Mouse (Mus musculus) kidney, postnatal 10 days (tissue): Measurements from ENCODE around the gene Fbxo46.

Experiments
- DNase-seq: peaks from one replicate; pipeline ENCODE4 v3.0.0; 2021; ENCODE audit warnings: mixed read lengths

The Fbxo46 gene

DNA sequence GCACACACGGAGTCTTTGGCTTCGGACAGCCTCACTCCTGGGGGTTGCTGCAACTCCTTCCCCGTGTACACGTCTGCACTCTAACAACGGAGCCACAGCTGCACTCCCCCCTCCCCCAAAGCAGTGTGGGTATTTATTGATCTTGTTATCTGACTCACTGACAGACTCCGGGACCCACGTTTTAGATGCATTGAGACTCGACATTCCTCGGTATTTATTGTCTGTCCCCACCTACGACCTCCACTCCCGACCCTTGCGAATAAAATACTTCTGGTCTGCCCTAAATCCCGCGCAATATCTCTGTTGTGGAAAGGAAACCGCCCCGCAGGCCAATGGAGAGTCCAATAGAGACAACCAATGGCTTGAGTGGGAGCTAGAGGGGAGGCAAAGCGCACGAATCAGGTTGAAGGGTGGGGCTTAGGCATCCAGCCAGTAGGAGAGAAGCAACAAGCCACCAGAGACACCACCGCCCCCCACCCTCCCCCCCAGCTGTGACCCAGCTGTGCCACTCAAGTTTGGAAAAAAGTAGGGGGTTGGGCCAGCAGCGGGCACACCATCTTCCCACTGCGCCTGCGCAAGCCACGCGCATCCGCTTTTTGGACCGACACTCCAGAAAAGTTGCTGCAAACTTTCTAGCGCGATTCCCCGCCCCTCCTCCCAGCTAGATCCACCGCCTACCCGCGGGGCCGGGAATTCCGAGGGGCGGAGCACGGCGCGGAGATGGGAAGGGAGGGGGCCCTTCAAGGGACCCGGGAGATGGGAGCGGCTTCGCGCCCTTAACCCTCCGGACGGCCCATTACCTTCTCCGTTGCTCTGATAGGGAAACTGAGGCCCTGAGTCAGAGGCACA is 25.9 kb upstream of the Fbxo46 start:
- peak; percentile 99 for DNase-seq

DNA sequence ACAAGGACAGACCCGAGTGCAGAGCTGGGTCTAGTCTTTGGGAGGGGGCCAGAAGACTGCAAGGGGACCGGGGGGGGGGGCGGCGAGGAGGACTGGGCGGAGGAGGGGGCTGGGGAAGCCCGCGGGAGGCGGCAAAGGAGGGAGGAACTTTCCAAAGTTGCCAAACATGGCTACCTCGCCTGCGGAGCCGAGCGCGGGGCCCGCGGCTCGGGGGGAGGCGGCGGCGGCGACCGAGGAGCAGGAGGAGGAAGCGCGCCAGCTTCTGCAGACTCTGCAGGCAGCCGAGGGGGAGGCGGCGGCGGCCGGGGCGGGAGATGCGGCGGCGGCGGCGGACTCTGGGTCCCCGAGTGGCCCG is 25.2 kb upstream of the Fbxo46 start, which contains the start of gene Six5:
Gene Six5 (plus strand): TSS at position 124 of the 355 bp plus-strand sequence.
- DNase-seq: peak; percentile 81

DNA sequence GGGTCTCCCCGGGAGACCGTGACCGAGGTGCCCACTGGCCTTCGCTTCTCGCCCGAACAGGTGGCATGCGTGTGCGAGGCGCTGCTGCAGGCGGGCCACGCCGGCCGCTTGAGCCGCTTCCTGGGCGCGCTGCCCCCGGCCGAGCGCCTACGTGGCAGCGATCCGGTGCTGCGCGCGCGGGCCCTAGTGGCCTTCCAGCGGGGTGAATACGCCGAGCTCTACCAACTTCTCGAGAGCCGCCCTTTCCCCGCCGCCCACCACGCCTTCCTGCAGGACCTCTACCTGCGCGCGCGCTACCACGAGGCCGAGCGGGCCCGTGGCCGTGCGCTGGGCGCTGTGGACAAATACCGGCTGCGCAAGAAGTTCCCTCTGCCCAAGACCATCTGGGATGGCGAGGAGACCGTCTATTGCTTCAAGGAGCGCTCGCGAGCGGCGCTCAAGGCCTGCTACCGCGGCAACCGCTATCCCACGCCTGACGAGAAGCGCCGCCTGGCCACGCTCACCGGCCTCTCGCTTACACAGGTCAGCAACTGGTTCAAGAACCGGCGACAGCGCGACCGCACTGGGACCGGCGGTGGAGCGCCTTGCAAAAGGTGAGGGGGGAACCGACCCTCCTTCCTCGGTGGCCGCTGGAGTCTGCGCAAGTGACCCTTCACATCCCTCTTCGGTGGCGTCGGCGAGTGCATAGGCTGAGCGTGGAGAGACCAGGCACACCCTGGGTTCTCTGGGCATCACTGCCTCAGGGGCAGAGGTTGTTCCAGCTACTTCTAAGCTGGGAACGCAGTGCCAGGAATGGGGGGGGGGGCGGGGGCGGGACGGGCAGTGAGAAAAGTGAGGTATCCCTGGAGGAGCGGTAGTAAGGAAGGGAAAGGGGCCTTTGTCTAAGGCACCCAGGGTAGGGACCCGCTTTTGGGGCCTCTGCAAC is 24.6 kb upstream of the Fbxo46 start:
- DNase-seq: peak; percentile 80

DNA sequence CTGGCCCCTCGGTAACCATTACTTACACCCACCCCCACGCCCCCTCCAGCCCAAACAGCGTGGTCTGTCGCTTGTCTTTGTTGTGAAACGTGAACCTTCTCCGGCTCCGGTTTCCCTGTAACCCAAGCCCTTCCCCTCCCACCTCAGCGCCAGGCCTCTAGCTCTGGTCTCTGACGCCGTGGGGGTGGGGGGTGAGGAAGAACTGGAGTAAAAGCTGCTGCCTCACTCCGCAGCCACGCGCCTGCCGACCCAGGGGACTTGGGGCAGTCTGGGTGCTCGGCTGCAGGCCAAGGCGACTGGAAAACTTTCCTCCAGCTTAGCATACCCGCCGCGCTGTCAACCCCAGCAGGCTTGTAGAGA is 23.9 kb upstream of the Fbxo46 start:
- peak; percentile 88 for DNase-seq

DNA sequence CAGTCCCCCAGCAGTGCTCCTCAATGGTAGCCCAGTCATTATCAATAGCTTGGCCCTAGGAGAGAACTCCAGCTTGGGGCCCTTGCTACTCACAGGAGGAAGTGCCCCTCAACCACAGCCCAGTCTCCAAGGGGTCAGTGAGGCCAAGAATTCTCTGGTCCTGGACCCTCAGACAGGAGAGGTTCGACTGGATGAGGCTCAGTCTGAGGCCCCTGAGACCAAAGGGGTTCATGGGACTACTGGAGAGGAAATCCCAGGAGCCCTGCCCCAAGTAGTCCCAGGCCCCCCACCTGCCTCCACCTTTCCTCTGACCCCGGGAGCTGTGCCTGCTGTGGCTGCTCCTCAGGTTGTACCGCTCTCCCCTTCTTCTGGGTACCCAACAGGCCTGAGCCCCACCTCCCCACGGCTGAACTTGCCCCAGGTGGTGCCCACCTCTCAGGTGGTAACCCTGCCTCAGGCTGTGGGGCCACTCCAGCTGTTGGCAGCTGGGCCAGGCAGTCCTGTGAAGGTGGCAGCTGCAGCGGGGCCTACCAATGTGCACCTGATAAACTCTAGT is 23.2 kb upstream of the Fbxo46 start:
- DNase-seq: no peak

DNA sequence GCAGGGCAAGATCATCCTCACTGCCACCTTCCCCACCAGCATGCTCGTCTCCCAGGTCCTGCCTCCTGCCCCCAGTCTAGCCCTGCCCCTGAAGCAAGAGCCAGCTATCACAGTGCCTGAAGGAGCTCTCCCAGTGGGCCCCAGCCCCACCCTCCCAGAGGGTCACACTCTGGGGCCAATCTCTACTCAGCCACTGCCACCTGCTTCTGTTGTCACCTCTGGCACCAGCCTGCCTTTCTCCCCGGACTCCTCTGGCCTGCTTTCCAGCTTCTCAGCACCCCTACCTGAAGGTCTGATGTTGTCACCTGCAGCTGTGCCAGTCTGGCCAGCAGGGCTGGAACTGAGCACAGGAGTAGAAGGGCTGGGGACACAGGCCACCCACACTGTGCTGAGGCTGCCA is 22.4 kb upstream of the Fbxo46 start:
- DNase-seq: no peak

DNA sequence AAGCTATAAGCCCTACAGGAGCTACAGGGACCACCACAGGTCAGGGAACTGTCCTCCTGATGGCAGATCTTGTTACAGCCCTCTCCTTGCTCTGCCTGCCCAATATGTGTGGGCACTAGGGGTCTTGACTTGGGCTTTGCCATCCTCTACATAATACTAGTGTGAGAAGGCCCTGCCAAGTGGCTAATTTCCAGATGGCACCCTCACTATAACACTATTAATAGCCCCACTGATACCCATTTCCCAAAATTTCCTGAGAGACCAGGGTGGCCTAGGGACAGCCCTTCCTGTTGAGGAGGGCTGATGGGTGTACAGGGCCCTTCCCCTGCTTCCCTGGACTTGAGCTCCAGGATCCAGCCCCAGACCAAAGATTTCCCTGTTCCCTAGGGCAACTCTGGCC is 21.8 kb upstream of the Fbxo46 start:
- DNase-seq: no peak

DNA sequence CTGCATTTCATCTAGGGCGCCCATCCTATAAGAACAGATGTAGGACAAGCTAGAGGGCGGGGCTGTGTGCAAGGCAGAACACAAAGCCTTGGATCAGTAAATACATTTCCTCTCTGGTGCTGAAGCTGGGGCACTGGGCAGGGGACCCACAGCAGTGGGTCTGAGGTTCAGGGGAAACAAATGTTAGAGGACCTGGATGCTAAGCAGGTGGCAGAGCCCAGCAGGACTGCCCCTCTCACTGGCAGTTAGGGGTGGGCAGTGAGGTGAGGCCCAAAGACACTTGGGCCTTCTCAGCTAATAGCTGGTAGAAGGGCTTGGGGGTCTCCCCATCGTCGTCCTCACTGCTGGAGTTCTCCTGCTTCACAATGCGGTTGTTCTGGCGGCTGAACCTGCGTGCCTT is 20.8 kb upstream of the Fbxo46 start:
- DNase-seq: no peak

DNA sequence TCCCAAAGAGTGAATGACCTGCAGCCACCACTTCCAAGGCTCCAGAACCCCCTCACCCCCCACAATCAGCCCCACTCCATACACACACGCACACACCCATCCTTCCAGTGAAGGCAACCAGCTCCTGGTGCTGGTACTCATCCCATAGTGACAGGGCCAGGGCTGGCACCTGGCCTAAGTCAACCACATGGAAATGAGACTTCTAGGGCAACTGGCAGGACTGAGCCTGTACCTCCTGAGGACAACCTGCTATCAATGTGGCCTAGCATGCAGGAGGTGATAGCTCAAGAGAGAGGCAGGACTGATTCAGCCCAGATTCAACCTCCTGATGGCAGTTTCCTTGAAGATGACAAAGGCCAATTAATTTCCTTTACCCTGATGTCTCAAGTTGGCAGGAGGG is 19.4 kb upstream of the Fbxo46 start:
- no peak for DNase-seq

DNA sequence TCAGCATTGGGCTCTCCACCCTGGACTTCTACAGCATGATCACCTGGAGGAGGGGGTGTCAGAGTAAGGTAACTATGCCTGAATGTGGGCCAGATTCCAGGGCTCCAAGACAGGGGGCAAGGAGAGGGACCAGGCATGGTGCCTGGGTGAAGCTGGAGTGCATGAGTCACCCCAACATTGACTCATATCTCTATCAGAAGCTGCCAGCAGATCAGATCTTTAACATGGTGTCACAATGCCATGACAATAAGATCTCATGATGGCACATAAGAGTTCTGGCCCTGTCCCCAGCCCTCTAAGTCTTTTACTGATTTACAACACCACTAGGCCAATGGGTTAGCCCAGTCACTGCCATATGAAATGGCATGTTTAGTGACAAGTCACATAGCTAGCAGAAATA is 15.9 kb upstream of the Fbxo46 start:
- DNase-seq: no peak

DNA sequence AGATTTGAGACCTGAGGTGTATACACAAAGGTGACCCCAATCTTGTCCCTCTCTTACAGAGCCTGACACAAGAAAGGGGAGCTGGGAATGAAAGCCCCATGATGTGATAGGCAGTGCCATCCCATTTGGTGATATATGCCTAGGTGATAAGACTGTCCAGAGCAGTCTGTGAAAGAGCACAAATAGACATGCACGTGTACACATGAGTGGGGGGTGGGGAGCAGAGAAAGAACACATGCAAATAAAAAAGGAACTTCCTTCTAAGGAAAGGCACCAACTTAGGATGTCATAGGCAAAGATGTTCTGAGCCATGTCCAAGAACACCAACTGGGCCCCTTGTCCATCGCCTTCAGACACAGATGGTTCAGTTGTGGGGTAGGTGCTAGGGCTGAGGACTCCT is 15.2 kb upstream of the Fbxo46 start:
- DNase-seq: no peak

DNA sequence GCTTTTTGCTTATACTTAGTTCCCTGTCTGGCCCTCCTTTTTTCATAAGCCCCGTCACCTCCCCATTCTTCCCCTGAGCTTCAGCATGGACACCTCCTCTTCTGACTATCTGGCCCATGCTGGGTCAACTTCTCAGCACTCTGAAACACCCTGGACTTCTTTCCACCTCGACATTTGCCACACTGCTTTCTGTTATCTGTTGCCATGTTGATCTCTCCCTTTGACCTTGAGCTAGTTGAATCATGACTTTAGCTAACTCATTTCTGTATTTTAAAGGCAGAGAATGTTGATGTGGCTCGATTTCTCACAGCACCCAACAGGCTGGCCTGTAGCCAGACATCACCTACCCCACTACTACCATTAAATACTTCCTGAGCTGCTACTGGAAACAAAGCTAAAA is 12.2 kb upstream of the Fbxo46 start:
- no peak for DNase-seq

DNA sequence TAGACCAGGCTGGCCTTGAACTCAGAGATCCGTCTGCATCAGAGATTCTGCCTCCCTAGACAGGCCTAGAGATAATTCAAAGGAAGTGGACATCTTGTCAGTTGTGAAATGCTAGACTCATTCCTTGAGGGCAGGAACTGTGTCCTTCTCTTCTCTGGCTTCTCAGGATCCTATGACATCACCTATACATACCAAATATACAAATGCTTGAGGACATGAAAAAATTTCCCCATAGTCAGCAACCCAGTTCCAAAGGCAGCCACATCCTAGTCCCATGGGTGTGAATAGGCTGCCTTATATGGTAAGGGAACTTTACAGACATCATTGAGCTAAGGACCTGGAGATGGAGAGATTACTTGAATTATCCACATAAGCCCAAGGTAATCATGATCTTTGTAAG is 10.1 kb upstream of the Fbxo46 start:
- DNase-seq: no peak

DNA sequence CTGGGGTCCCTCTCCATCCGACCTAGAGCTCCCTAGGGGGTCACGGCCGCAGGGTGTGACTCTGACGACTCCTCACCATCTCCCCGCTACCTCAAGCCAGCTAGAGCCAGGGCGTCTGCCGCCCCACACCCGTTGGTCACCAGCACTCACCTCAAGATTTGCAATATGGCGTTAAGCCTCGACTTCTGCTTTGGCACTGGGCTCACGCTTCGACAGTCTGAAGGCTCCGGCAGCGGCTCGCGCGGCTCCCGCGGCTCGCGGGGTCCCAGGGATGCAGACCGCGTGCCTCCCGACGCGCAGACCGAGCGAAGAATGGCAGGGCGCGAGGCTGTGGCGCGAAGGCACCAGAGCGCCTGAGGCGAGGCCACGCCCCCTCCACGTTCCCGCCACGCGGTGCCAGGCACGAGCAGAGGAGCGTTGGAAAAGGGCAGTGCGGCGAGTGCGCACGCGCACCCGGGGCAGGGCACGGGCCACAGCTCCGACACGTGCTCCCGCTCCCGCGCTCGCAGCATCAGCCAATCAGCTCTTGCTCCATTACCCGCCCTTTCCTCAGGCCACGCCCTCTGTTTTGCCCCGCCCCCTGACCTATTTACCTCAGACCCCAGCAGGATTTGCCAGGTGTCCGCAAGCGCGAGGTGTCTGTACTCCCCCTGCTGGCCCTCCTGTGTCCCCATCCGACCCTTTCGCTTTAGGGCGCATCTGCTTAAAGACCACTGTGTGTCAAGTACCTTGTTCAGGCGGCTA is 1.5 kb upstream of the Fbxo46 start, which contains the start of gene Gm4969:
Gene Gm4969 (minus strand): TSS at position 341 of the 744 bp plus-strand sequence.
- DNase-seq: peak; percentile 78

DNA sequence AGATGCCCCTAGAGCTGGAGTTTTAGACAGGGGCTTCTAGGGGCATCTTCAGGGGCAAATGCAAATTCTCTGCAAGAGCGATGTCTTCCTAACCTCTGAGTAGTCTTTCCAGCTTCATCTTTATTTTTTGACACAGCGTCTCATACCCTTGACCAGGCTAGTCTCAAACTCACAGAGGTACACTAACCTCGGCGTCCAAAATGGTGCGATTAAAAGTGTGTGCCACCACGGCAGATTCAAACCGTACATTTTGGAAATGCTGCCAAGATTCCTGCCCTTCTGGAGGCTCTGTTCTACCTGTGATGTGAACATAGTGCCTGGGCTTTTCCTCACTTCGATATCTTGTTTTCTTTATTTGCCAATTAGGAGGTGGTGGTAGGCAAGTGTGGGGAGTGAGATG is 576 bp upstream of the Fbxo46 start:
- no peak for DNase-seq

DNA sequence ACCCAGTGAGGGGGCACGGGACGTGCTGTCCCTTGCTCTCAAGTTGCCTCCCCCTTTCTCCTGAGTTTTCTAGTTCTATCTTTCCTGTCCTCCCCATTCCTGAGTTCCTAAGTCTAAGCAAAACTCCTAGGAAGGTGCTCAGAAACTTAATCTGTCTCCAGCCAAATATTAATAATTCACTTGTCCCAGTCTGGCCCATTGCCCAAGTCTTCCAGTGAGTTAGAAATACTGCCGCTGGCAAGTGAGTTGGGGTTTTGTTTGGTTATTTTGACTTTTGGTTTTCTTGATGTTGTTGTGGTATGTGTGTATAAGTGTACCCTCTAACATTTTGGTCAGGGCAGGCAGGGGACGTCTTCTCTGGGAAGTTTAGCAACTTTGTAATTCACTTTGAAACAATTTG is 2.0 kb downstream of the Fbxo46 start:
- peak; percentile 65 for DNase-seq

DNA sequence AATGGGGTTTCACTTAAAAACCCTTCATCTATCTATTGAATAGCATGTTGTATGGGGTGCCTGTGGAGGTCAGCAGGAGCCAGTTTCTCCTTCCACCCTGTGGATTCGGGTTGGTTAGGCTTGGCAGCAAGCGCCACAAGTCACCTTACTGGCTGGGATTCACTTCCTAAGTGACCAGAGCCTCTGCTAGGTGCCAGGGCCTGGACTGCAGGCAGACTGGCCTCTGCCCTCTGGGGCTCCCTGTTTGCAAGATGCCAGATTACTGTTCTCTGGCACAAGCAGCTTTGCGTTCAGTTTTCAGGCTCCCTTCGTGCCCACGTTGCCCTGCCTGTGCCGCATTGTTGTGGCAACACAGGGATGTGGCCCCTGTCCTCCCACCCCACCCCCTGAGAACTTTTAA is 5.1 kb downstream of the Fbxo46 start:
- no peak for DNase-seq

DNA sequence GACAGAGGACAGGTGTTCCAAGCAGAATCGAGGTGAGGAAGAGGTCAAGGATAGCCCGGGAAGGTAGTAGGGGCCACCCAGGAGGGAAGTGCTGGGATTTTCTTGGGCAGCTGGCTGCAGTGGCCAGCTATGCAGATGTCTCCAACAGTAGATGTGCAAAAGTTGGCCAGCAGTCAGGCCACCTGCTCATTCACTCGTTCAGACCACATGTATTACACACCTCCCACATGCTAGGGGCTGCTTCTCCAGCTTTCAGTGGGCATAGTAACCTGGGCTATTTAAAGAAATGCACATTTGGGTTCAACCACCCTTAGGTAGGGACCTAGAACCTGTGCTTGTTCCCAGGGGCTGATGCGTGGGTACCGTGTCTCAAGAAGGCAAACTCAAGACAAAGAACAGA is 8.1 kb downstream of the Fbxo46 start:
- DNase-seq: no peak

DNA sequence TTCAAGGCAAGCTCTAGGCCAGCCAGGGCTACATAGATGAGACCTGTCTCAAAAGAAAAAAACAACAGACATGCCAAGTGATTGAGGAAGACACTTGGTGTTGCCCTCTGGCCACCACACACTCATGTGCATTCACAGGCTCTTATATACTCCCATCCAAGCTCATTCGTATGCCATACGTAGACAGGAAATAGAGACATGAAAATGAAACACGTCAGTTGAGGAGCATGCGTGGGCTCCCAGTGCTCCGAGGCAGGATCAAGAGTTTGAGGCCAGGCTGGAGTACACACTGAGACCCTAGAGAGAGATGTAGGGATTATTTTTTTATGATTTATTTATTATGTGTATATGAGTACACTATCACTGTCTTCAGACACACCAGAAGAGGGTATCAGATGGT is 9.7 kb downstream of the Fbxo46 start:
- DNase-seq: no peak

DNA sequence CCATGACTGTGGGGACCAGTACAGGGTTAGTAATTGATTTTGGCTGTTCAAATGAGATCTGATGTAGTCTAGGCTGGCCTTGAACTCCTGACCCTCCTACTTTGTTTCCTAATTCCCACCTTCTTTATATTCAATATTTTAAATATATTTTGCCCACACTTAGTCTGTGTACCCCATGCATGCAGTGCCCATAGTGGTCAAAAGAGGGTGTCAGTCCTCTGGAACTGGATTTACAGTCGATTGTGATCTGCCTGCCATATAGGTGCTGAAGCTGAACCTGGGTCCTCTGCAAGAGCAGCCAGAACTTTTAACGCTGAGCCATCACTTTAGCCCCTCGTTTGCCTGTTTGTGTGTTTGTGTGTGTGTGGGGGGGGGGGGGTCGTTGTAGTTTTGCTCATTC is 11.0 kb downstream of the Fbxo46 start:
- no peak for DNase-seq

DNA sequence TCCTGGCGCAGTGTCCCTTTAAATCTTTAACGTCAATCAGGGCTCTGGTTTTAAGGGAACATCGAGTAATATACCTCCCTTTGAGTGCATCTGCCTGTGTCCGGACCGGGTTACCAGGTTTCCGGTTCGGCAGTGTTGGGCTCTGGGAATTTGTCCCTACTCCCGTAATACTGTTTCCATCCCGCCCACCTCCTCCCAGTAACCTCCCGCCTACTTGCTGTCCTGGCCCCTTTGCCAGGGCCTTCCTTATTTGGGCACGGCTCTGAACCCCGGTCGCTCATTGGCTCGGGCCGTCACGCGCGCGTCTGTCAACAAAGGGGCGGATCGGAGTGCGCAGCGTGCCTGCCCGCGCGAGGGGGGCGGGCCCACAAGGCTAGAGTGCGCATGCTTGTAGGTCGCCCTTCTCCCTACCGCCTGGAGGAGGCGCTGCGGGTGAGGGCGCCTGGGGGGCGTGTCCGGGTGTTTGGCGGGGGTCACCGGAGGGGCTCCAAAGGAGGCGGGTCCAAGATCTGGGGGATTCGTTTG is 11.7 kb downstream of the Fbxo46 start:
- DNase-seq: peak; percentile 99

DNA sequence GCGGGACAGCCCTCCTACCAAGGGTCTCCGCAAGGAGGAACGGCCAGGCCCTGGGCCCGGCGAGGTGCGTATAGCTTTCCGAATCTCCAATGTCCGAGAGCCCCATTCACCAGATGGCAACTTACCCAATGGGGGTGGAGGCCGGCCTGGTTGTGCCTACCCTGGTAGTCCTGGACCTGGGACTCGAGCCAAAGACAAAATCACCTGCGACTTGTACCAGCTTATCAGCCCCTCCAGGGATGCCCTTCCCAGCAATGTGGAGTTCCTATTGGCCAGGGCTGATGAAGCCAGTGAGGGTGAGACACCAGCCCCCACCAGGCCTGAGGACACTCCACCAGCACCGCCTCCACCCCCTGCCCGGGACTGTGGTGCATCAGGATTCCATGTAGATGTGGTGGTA is 16.5 kb downstream of the Fbxo46 start:
- no peak for DNase-seq
